Mouse (Mus musculus): ENCODE data around the gene Gm572. TPM values are rescaled to one million over a fixed set of nuclear protein-coding genes. Genes with fewer than 3 reads are reported as not detected.

Gene Gm572
- polyA plus RNA-seq, 1 experiment from 2014 or later, result 0.17 TPM

DNA sequence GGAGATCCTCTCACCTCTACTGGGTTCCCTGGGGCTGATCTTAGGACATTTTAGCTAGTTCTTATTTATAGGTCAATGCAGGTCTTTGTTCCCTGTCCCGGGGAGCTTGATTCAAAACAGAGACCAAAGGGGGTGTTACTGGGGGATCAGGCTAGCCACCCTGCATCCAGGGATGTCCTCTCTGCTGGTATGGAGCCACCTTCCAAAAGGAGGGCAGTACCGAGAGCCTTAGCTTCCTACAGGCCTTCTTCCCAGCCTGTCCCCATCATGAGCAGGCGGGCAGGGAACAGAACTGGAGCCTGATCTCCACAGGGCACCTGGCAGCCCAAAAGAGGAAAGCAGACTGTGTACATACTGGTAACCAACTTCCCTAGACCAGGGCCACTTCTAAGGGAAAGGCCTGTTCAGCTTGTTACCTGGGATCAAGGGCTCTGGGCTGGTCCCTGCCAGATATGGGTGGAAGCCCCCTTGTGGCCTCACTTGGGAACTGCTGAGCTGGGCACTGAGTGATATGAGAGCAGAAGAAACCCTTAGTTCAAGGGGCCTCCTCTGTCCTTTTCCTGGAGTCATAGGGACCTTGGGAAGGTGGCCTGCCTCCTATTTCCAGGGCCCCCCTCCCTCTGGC lies 38.5 kb upstream of the Gm572 start:
- H3K27ac ChIP-seq (replicated peaks), result no peak overlapping the region
- H3K9ac ChIP-seq, result no peak overlapping the region
- H3K9me3 ChIP-seq, result no peaks in the 10 kb centered on the region
- peaks cover 7% of the 10 kb centered on the region for H3K36me3 ChIP-seq
- H3K27me3 ChIP-seq (replicated peaks), result no peaks in the 10 kb centered on the region
- 89% methylated on average over 3 of the region's 3 CpGs for WGBS
- no peak overlapping the region for H3K4me2 ChIP-seq
- H3K4me1 ChIP-seq, result peaks cover 14% of the 10 kb centered on the region
- no peak for ATAC-seq (ENCODE audit: extremely low read depth, insufficient number of reproducible peaks, low FRiP score, low TSS enrichment)
- H3K4me3 ChIP-seq, result no peak overlapping the region

DNA sequence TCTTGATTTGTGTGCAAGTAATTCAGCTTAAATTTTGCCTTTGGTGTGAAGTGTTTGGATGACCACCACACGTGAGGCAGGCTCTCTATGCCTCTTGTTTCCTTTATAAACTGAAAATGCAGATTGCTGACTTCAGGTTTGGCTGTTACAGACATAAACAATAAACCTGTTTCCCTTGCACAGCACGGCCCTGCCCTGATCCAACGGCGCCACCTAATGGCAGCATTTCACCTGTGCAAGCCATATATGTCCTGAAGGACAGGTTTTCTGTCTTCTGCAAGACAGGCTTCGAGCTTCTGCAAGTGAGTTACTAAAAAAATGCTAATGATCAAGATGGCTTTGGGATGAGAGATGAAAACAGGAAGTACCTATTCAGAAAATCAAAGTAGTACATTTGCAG lies 35.4 kb upstream of the Gm572 start:
- 23% methylated on average over 5 of the region's 5 CpGs for WGBS
- H3K4me2 ChIP-seq, result no peak overlapping the region
- ATAC-seq (ENCODE audit: extremely low read depth, insufficient number of reproducible peaks, low FRiP score, low TSS enrichment), result no peak
- H3K27ac ChIP-seq (replicated peaks), result peak overlapping the region; percentile 68
- no peaks in the 10 kb centered on the region for H3K27me3 ChIP-seq (replicated peaks)
- no peak overlapping the region for H3K4me3 ChIP-seq
- H3K36me3 ChIP-seq, result peaks cover 36% of the 10 kb centered on the region
- H3K9ac ChIP-seq, result 0 out of 2 replicates have a peak overlapping the region, but pooled peaks have one; percentile 52
- H3K9me3 ChIP-seq, result no peaks in the 10 kb centered on the region
- peaks cover 24% of the 10 kb centered on the region for H3K4me1 ChIP-seq

DNA sequence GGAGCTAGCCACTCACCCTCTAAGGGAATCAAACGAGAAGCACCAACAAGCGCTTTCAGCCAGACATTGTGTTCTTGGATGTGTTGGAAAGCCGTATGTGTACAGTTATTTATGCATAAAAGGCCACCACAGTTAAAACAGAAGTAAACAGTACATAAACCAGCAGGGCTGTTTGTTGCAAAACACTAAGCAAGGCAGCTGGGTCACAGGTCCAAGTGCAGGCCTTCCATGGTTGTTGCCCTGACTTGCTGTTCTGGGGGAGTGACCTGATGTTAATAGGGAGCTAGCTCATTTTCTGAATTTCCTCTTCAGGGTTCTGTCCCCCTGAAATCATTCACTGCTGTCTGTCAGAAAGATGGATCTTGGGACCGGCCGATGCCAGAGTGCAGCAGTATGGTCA lies 33.3 kb upstream of the Gm572 start:
- Histone ChIP-seq H3K4me1 (peaks cover 24% of the 10 kb centered on the region), H3K36me3 (peaks cover 54% of the 10 kb centered on the region), H3K27me3 (replicated peaks) (no peaks in the 10 kb centered on the region), H3K27ac (replicated peaks) (no peak overlapping the region), H3K9ac (no peak overlapping the region), H3K9me3 (no peaks in the 10 kb centered on the region), H3K4me2 (no peak overlapping the region), H3K4me3 (no peak overlapping the region)
- 83% methylated on average over 5 of the region's 5 CpGs for WGBS
- ATAC-seq (ENCODE audit: extremely low read depth, insufficient number of reproducible peaks, low FRiP score, low TSS enrichment), result no peak

DNA sequence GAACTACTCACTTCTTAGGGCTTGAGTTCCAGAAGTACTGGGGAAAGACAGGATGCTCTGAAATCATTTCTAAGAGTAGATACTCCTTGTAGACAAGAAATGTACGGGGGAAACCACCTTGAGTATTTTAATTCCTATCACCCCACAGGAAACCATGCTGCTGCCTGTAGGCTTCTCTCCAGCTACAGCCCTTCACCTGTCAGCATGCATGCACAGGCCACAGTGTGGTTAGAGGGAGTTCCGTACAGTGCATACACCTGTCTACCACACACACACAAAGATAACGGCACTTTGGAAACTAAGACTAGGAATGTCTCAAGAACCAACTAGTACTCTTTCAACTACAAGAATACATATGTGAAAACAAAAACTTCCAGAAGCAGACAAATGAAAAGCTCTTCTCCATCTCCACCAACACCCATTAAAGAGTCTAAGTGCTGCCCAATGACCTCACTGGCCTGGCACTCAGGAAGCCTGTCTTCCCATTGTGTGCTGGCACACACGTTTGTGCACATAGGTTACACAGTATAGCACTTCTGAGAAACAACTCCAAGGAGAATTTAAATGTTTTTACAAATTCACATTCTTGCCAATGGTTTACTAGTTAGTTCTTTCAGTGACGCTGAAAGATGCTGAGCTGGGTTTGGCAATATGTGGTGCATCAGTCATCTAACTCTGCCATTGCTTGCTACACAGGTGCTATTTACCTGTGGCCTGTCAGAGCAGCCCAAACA lies 32.3 kb upstream of the Gm572 start:
- Histone ChIP-seq H3K9me3 (no peaks in the 10 kb centered on the region), H3K27me3 (replicated peaks) (no peaks in the 10 kb centered on the region), H3K9ac (0 out of 2 replicates have a peak overlapping the region, but pooled peaks have one; percentile 10), H3K27ac (replicated peaks) (peak overlapping the region; percentile 12; the same call in 1 of the 2 replicates), H3K4me3 (no peak overlapping the region), H3K4me2 (no peak overlapping the region), H3K36me3 (peaks cover 64% of the 10 kb centered on the region), H3K4me1 (peaks cover 24% of the 10 kb centered on the region)
- WGBS, result 57% methylated on average over 5 of the region's 5 CpGs
- ATAC-seq (ENCODE audit: extremely low read depth, insufficient number of reproducible peaks, low FRiP score, low TSS enrichment), result no peak

DNA sequence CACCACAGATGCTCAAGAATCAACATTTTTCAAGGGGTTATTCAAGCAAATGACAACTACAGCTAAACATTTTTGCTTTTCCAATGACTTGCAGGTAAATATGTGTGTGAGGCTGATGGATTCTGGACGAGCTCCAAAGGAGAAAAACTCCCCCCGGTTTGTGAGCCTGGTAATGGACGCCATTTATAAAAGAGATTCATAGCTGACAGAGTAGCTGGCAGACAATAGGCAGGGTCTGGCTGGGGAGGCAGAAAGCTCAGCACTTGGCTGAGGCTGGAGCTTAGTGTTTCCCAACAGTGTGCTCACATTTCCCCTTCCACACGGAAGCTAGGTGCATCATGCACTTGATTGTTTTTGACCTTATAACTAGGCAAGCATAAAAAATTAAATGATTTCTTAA lies 30.6 kb upstream of the Gm572 start:
- WGBS, result 62% methylated on average over 4 of the region's 4 CpGs
- ATAC-seq (ENCODE audit: extremely low read depth, insufficient number of reproducible peaks, low FRiP score, low TSS enrichment), result no peak
- Histone ChIP-seq H3K4me1 (peaks cover 24% of the 10 kb centered on the region), H3K27ac (replicated peaks) (no peak overlapping the region), H3K36me3 (peaks cover 77% of the 10 kb centered on the region), H3K9ac (no peak overlapping the region), H3K9me3 (no peaks in the 10 kb centered on the region), H3K4me3 (no peak overlapping the region), H3K27me3 (replicated peaks) (no peaks in the 10 kb centered on the region), H3K4me2 (no peak overlapping the region)

DNA sequence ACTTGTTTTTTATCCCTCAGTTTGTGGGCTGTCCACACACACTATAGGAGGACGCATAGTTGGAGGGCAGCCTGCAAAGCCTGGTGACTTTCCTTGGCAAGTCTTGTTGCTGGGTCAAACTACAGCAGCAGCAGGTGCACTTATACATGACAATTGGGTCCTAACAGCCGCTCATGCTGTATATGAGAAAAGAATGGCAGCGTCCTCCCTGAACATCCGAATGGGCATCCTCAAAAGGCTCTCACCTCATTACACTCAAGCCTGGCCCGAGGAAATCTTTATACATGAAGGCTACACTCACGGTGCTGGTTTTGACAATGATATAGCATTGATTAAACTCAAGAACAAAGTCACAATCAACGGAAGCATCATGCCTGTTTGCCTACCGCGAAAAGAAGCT lies 29.4 kb upstream of the Gm572 start:
- H3K27me3 ChIP-seq (replicated peaks), result no peaks in the 10 kb centered on the region
- no peak overlapping the region for H3K9ac ChIP-seq
- WGBS, result 82% methylated on average over 9 of the region's 9 CpGs
- H3K4me3 ChIP-seq, result no peak overlapping the region
- H3K4me1 ChIP-seq, result peaks cover 15% of the 10 kb centered on the region
- no peak overlapping the region for H3K27ac ChIP-seq (replicated peaks)
- ATAC-seq (ENCODE audit: extremely low read depth, insufficient number of reproducible peaks, low FRiP score, low TSS enrichment), result no peak
- H3K9me3 ChIP-seq, result no peaks in the 10 kb centered on the region
- peaks cover 85% of the 10 kb centered on the region for H3K36me3 ChIP-seq
- no peak overlapping the region for H3K4me2 ChIP-seq

DNA sequence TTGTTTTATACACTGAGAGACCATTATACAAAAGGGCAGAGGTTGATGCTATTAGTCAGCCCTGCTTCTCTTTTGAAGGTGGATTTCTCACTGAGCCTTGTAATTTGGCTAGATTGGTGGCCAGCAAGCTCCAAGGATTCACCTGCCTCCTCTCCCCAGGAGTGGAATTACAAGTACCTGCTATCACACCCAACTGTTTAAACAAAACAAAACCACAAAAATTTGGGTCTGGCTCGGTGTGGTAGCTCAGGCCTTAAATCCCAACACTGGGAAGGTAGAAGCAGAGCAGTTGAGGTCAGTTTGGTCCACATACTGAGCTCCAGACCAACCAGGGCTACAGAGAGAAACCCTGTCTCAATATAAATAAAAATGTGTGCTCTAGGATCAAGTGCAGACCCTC lies 23.3 kb upstream of the Gm572 start:
- peaks cover 95% of the 10 kb centered on the region for H3K36me3 ChIP-seq
- WGBS, result 68% methylated on average over 1 of the region's 1 CpGs
- H3K27ac ChIP-seq (replicated peaks), result no peak overlapping the region
- H3K27me3 ChIP-seq (replicated peaks), result no peaks in the 10 kb centered on the region
- no peaks in the 10 kb centered on the region for H3K9me3 ChIP-seq
- H3K9ac ChIP-seq, result no peak overlapping the region
- peaks cover 27% of the 10 kb centered on the region for H3K4me1 ChIP-seq
- no peak overlapping the region for H3K4me2 ChIP-seq
- no peak for ATAC-seq (ENCODE audit: extremely low read depth, insufficient number of reproducible peaks, low FRiP score, low TSS enrichment)
- no peak overlapping the region for H3K4me3 ChIP-seq

DNA sequence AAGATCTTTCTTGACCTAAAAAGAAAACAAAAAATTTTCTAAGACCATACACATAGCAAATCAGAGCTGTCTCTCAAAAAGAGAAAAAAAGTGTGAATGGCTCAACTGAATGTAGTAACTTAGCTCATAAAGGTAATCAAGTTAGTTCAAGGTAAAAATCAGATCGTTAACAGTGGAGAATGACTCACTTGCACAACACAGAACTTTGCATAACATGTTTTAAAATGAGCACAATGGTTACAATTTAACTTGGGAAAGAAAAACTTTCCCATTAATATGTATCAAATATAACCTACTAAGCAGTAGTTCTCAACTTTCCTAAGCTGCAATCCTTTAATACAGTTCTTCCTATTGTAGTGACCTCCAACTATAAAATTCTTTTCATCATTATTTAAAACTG lies 22.4 kb upstream of the Gm572 start:
- Histone ChIP-seq H3K9me3 (no peaks in the 10 kb centered on the region), H3K36me3 (peaks cover 90% of the 10 kb centered on the region), H3K4me3 (no peak overlapping the region), H3K9ac (no peak overlapping the region), H3K27ac (replicated peaks) (no peak overlapping the region), H3K4me2 (no peak overlapping the region), H3K4me1 (peaks cover 36% of the 10 kb centered on the region), H3K27me3 (replicated peaks) (no peaks in the 10 kb centered on the region)
- WGBS, result 96% methylated on average over 1 of the region's 1 CpGs
- no peak for ATAC-seq (ENCODE audit: extremely low read depth, insufficient number of reproducible peaks, low FRiP score, low TSS enrichment)

DNA sequence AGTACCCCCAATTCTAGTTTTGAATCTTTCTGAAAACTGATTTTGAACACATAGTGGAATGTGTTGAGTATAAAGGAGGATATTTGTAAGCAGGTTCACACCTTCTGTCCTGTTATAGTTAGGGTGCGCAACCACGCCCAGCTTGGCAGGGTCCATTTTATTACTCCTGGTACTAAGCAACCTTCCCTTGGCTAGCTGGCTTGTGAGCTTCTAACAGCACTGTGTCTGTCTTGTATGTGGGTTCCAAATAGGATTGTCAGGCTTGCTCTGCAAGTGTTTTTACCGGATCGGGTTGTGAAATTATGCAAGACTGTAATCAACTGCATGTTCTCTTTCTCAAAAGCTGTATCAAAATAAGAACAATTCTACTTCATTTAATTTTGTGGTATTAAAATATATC lies 20.6 kb upstream of the Gm572 start:
- peaks cover 72% of the 10 kb centered on the region for H3K36me3 ChIP-seq
- no peak overlapping the region for H3K4me2 ChIP-seq
- H3K27ac ChIP-seq (replicated peaks), result no peak overlapping the region
- H3K9ac ChIP-seq, result no peak overlapping the region
- H3K27me3 ChIP-seq (replicated peaks), result no peaks in the 10 kb centered on the region
- no peak overlapping the region for H3K4me3 ChIP-seq
- ATAC-seq (ENCODE audit: extremely low read depth, insufficient number of reproducible peaks, low FRiP score, low TSS enrichment), result no peak
- H3K4me1 ChIP-seq, result peaks cover 40% of the 10 kb centered on the region
- WGBS, result 90% methylated on average over 4 of the region's 4 CpGs
- no peaks in the 10 kb centered on the region for H3K9me3 ChIP-seq

DNA sequence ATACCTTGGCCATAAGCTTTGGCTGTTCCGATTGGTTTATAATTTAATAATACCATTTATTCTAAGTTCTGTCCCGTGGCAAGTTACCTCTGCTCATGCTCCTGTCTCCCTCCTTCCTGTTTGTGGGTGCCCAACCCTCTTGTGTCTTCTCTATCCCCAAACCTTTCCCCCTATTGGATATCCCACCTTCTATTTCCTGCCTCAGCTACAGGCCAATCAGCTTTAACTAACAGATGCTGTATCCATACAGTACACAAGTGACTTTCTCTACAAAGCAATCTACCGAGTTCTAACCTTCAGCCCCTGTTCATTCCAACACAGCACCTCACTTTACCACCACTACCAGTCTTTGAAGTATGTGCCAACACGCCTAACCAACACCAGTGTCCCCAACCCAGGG lies 19.5 kb upstream of the Gm572 start:
- no peak overlapping the region for H3K4me2 ChIP-seq
- 76% methylated on average over 4 of the region's 4 CpGs for WGBS

DNA sequence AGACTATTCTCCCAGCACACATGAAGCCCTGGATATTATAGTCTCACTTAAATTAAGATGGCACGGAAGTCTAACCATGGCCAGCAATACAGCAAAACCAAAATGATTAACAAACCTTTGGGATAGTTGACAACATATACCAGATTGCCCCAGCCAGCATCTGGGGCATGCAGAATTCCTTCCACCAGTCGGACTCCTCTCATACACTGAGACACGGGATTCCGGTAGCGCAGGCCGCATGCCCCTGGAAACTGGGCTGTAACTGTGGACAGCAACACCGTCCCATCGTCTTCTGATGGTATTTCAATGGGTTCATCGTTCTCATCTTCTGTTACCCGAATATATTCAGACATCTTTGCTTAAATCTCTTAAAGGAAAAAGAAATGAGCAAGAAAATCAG lies 18.1 kb upstream of the Gm572 start:
- Histone ChIP-seq H3K9me3 (no peaks in the 10 kb centered on the region), H3K36me3 (peaks cover 51% of the 10 kb centered on the region), H3K4me2 (peak overlapping the region; percentile 93), H3K9ac (peak overlapping the region; percentile 97), H3K4me3 (peak overlapping the region; percentile 82), H3K27me3 (replicated peaks) (no peaks in the 10 kb centered on the region), H3K4me1 (peaks cover 40% of the 10 kb centered on the region), H3K27ac (replicated peaks) (no peak overlapping the region)
- 76% methylated on average over 10 of the region's 10 CpGs for WGBS
- ATAC-seq (ENCODE audit: extremely low read depth, insufficient number of reproducible peaks, low FRiP score, low TSS enrichment), result no peak

More for the DNA sequence above, 19.5 kb upstream of the Gm572 start:
- no peak overlapping the region for H3K27ac ChIP-seq (replicated peaks)
- peaks cover 65% of the 10 kb centered on the region for H3K36me3 ChIP-seq
- no peaks in the 10 kb centered on the region for H3K9me3 ChIP-seq
- H3K27me3 ChIP-seq (replicated peaks), result no peaks in the 10 kb centered on the region
- peaks cover 40% of the 10 kb centered on the region for H3K4me1 ChIP-seq
- H3K9ac ChIP-seq, result 0 out of 2 replicates have a peak overlapping the region, but pooled peaks have one; percentile 2
- ATAC-seq (ENCODE audit: extremely low read depth, insufficient number of reproducible peaks, low FRiP score, low TSS enrichment), result no peak
- H3K4me3 ChIP-seq, result 0 out of 2 replicates have a peak overlapping the region, but pooled peaks have one; percentile 4

All from heart, embryonic 13.5 days (tissue).